Mouse (Mus musculus) kidney, adult 8-10 months (tissue): ENCODE measurements around the gene Tnip1.

ENCODE experiments used
- DNase-seq, 2 experiments: peaks; one replicate each; pipeline ENCODE4 v3.0.0; 2022

Gene Tnip1

DNA sequence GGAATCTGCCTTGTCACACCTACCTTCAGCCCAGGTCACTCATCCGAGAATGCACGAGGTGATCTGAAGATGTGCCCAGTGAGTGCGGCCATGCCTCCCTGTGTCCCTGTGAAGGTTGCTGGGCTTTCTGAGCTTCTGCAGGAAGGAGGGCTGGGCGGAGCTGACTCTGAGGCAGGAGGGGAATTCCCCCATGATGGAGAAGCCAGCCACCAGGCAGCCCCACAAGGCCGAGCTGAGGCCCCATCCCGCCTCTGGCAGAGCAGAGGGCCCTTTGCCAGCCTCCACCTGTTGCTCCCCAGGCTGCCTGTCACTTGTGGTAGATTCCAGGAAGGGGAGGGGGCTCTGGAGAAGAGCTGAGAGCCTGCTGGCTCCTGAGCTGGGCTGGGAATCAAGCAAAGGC lies at the start of gene Tnip1:
Gene Tnip1, minus strand, starts transcription at position 108 of the 400 bp plus-strand sequence.
- peak; percentile 17 to 34 for DNase-seq

GRCm38 (mm10) chr11:55011440-55011839 lies 48.7 kb upstream of the Tnip1 start:
- DNase-seq = no peak

GRCm38 (mm10) chr11:55008230-55008629 lies 45.5 kb upstream of the Tnip1 start:
- DNase-seq = no peak

- no peak for DNase-seq
Measured at GRCm38 (mm10) chr11:55005684-55006083, 43.0 kb upstream of the Tnip1 start.

GRCm38 (mm10) chr11:55004970-55005502 lies 42.3 kb upstream of the Tnip1 start:
- no peak for DNase-seq

- DNase-seq = no peak
Measured at GRCm38 (mm10) chr11:54998708-54999107, 36.0 kb upstream of the Tnip1 start.

- peak; percentile 34 to 42 for DNase-seq
Measured at GRCm38 (mm10) chr11:54998284-54998683, 35.6 kb upstream of the Tnip1 start.

GRCm38 (mm10) chr11:54996176-54996575 lies 33.5 kb upstream of the Tnip1 start:
- no peak for DNase-seq

DNA sequence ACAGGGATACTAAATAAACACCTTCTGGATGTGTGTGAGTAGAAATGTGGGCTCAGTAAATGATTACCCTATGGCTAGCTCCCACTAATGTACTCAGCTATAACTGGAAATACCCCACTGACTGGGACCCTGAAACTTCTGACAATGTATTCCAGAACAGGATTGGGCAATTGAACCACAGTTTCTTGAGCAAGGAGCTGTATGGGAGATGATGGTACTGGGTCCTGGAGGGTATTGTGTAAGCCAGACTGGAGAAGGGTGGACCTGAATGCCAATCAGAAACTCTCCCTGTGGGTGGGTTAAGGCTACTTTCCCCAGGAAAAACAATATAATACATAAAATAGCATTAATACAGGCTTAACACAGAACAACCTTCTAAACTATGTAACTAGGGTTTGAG lies 27.2 kb upstream of the Tnip1 start:
- no peak for DNase-seq

GRCm38 (mm10) chr11:54988754-54989349 lies 26.1 kb upstream of the Tnip1 start:
- no peak for DNase-seq

- peak in 1 of 2 experiments; percentile 34 for DNase-seq
Measured at GRCm38 (mm10) chr11:54987974-54988373, 25.3 kb upstream of the Tnip1 start.

GRCm38 (mm10) chr11:54985086-54985485 lies 22.4 kb upstream of the Tnip1 start:
- no peak for DNase-seq

- no peak for DNase-seq
Measured at GRCm38 (mm10) chr11:54984581-54984980, 21.9 kb upstream of the Tnip1 start.

GRCm38 (mm10) chr11:54984085-54984484 lies 21.4 kb upstream of the Tnip1 start:
- DNase-seq = peak; percentile 36 to 81

DNA sequence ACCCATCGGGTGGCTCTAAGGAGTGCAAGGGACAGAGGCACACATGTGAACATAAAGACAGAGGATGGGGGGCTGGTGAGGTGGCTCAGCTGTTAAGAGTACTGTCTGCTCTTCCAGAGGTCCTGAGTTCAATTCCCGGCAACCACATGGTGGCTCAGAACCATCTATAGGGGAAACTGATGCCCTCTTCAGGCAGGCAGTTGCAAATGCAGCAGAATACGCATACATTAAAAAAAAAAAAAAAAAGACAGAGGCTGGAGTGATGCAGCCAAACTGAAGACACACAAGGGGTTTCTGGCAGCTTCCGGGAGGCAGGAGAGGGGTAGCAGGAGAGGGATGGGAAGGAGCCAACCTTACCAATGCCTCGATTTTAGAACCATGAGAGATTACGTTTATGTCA lies 19.8 kb upstream of the Tnip1 start:
- DNase-seq = no peak

DNA sequence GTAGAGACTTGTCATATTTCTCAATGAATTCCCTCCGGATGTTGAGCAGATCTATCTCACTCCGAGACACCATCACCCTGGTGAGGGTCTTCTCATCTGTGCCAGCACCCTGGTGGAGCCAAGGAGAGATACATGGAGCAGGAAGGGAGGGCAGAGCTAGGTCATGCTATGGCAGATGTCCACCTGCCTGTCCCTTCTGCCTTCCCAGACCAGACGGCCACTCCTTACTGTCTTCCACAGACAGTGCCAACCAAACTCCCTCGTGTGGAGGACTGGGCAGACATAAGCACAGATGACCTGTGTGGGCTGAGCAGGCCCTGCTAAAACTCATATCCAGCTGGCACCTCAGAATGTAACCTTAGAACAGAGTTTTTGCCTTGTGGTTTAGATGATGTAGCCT lies 18.9 kb upstream of the Tnip1 start:
- no peak for DNase-seq

DNA sequence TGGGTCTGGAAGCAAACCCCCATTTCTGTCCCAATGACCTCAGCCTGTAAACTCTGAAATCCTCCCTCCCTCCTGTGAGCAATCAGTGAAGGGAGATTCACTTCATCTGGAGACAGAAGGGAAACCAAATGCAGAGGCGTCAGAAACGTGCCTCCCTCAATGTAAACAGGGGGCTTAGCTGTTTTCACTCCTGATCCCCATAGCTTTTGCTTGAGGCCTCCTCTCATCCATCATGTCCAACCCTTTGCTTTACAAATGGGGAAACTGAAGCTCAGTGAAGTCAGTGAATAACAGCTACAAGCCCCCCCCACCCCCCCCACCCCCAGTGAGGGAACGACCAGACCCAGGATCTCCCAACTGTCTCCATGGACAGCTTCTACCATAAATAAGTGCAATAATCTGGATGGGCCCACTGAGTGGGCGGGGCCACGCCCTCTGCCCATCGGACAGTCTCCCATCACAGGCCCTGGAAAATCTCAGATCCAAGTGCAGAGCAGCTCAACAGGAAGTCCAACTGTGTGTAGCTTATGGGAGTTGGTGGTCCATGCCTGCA lies 14.7 kb upstream of the Tnip1 start:
- DNase-seq = no peak

DNA sequence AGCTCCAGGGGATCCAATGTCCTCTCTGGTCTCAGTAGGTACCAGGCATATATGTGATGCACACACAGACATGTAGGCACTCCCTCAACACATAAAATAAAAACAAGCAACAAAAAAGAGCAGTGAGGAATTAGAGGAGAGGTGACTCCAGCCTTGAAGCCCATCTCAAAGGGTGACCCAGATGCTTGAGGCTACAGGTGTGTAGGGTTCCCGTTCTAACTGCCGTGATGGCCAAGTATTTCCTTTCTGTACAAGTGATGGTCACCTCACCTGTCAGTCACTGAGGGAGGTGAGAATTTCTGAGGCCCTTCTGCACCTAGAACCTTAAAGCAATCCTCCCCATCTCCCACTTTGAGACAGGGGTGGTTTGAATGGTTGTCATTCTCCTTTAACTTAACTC lies 13.6 kb upstream of the Tnip1 start:
- no peak for DNase-seq

DNA sequence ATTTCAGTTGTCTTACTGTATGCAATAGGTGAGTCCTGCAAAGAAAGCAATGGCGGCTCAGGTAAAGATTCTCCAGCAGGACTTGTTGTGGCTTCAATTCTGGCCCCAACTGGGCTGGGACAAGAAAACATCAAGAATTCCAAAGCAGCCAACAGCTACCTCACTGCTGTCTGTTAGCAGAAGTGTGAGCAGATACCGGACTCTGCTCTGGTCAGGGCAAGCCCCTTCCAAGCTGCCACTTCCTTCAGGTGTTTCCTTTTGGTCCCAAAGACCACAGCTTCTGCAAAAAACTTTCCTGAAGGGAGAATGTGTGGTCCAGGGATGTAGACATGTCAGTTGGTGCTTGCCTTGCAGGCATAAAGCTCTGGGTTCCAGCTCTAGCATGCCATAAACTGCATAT lies 13.0 kb upstream of the Tnip1 start:
- DNase-seq = no peak

DNA sequence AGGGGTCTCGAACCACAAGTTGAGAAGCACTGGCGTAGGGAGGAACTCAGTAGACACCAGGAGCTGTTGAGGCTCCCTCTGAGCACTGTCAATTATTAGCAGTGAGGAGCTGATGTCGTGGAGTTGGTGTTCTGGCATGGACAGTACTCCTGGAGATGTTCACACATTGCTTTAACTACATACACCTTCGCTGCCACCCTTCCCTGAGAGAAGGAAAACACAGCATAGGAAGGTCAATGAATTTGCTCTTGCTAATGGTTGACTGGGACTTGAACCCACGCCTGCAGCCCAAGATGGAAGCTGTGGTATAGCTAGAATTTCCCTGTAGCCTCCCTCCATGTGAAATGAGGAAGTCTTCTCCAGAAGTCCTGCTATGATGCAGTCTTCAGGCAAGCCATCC lies 12.6 kb upstream of the Tnip1 start:
- no peak for DNase-seq

DNA sequence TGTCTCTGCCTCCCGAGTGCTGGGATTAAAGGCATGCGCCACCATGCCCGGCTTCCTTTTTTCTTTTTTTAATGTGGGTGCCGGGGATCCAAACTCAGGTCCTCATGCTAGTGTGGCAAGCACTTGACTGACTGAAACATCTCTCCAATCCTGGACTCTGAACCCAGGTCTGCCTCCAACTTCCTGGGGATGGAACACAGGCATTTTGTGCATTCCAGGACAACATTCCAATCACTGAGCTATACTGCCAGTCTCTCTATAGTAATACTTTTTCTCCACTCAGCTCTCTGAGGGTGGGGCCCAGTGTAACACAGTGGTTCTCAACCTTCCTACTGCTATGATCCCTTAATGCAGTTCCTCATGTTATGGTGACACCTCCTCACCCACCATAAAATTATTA lies 11.9 kb upstream of the Tnip1 start:
- DNase-seq = no peak

GRCm38 (mm10) chr11:54973481-54974212 lies 10.9 kb upstream of the Tnip1 start:
- peak; percentile 57 to 61 for DNase-seq

DNA sequence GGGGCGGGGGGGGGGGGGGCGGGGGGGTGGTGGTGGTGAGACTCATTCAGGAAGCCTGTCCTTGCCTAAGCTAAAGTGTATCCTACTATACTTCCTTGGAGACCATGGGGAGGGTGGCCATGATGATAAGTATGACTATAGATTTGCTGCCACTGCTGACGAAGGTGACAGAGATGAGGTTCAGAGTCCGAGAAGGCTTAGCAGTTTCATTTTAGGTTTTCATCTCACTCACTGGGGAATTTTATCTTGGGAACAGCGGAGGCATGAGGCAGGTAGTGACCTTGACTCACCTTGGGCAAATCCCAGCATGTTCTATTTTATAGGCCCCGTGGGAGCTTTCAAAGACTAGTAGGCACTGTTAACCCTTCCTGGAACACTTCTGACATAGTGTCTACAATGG lies 10.1 kb upstream of the Tnip1 start:
- DNase-seq = no peak

GRCm38 (mm10) chr11:54972049-54972723 lies 9.5 kb upstream of the Tnip1 start:
- DNase-seq = no peak
